Mouse (Mus musculus) embryonic facial prominence, embryonic 11.5 days (tissue): ENCODE measurements around the gene Slc1a3. TPM values are rescaled to one million over a fixed set of nuclear protein-coding genes. Genes with fewer than 3 reads are reported as not detected.
A peak's percentile ranks its signal among the peaks of the same experiment; 100 is the strongest.

Experiments
- ATAC-seq: fragments of 200-750 bp; cut with Nextera tagmentation; replicated peaks from 2 replicates; pipeline ENCODE4 v1.8.0; 2017; ENCODE audit warnings: low read depth; ENCODE audit not compliant: insufficient number of reproducible peaks, low FRiP score, low TSS enrichment
- DNase-seq: peaks from one replicate; pipeline ENCODE4 v3.0.0-alpha.2; 2015; ENCODE audit warnings: low spot score
- H3K27ac ChIP-seq: fragments of 300-500 bp; sonication (generic); replicated peaks from 2 replicates; pipeline ENCODE4 v1.5.1; 2014; ENCODE audit warnings: mild to moderate bottlenecking, low read depth, low read length, control low read depth
- H3K27me3 ChIP-seq: fragments of 300-500 bp; sonication (generic); 2 replicates; pipeline ENCODE4 v1.6.1; 2014; ENCODE audit warnings: mild to moderate bottlenecking, low read length, moderate library complexity, mixed read lengths; ENCODE audit not compliant: control insufficient read depth, insufficient read depth
- H3K36me3 ChIP-seq: fragments of 300-500 bp; sonication (generic); replicated peaks from 2 replicates; pipeline ENCODE4 v1.6.1; 2014; ENCODE audit warnings: low read depth, mild to moderate bottlenecking, low read length, moderate library complexity, mixed read lengths; ENCODE audit not compliant: control insufficient read depth, insufficient read depth
- H3K4me1 ChIP-seq: fragments of 300-500 bp; sonication (generic); 2 replicates; pipeline ENCODE4 v1.6.1; 2014; ENCODE audit warnings: low read length, mixed read lengths; ENCODE audit not compliant: control insufficient read depth, insufficient read depth
- H3K4me2 ChIP-seq: fragments of 300-500 bp; sonication (generic); 2 replicates; pipeline ENCODE4 v1.6.1; 2014; ENCODE audit warnings: low read depth, mild to moderate bottlenecking, control low read depth, low read length, moderate library complexity
- H3K4me3 ChIP-seq: fragments of 300-500 bp; sonication (generic); 2 replicates; pipeline ENCODE4 v1.5.1; 2014; ENCODE audit warnings: low read depth, low read length, control low read depth
- H3K9ac ChIP-seq: fragments of 300-500 bp; sonication (generic); replicated peaks from 2 replicates; pipeline ENCODE4 v1.6.1; 2014; ENCODE audit warnings: mild to moderate bottlenecking, control low read depth, low read length
- H3K9me3 ChIP-seq: fragments of 300-500 bp; sonication (generic); replicated peaks from 2 replicates; pipeline ENCODE4 v1.6.1; 2016; ENCODE audit warnings: mild to moderate bottlenecking, low read length, inconsistent platforms, mixed read lengths; ENCODE audit not compliant: control insufficient read depth
- WGBS: fragments of 180-500 bp; shearing (Covaris S2); extraction: QIAGEN DNeasy Blood & Tissue Kit; methylation state at CpG from one replicate; pipeline ENCODE4 v1.1.7; 2014; 5-methylcytosine and 5-hydroxymethylcytosine counted together
- polyA plus RNA-seq: library from polyadenylated mRNA; unstranded; fragments of >200 nt; fragmentation: Nextera tagmentation; extraction: Ambion mirVana; gene quantifications from 2 replicates; pipeline ENCODE4 v1.2.1, GENCODE M21; 2014

Gene Slc1a3
- polyA plus RNA-seq, 1 experiment from 2014 or later: 29.1 TPM

DNA sequence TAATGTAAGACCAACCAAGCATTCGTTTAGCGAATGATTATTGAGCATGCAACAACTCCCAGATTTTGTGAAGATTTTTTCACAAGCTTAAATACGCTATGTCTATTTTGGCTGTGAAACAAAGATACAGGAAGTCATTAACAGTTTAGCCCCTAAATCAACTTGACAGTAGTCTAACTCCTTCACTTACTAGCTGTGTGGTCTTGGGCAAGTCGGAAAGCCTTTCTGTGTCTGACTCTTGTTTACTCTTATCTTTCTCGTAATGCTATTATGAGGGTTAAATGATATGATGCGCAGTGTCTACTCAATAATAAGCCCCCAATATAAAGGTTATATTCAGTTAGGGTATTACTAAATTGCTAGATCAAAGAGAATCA lies 23.8 kb upstream of the Slc1a3 start:
- Histone ChIP-seq H3K27ac (no peak overlapping the region), H3K9ac (no peak overlapping the region), H3K4me1 (no peaks in the 10 kb centered on the region), H3K4me2 (no peak overlapping the region), H3K36me3 (no peaks in the 10 kb centered on the region), H3K27me3 (no peaks in the 10 kb centered on the region), H3K9me3 (no peaks in the 10 kb centered on the region), H3K4me3 (no peak overlapping the region)
- ATAC-seq (no peak), DNase-seq (no peak)
- 78% methylated on average over 6 of the region's 6 CpGs for WGBS

DNA sequence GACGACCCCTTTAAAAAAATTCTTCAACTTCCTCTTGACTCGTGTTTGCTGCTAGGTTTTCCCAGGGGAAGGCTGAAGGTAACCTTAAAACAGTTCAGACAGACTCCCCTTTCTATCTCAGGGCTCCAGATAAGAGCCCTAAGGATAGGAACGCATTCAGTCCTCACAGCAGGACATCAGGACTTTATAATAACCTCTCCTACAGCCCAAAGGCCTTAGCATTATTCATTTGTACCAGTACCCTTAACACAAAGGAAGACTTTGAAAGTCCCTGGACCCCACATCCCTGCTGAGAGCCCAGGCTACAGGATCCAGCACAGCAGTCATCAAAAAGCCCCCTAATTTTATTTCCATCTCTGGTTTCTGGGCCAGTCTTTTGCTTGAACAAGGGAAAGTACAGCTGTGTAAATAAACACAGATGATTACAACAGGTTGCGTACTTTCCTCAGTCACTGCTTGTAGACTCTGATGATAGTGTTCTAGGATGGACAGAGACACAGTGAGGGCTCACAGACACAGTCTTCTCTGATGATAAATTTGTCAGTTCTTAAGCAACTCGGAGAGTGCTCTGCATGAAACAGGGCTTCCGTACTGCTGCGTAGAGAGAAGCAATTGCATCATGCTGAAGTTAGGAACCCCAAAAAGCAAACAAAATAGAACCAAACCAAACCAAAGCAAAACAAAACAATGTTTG lies 23.3 kb upstream of the Slc1a3 start:
- H3K4me1 ChIP-seq: no peaks in the 10 kb centered on the region
- no peak overlapping the region for H3K27ac ChIP-seq
- no peaks in the 10 kb centered on the region for H3K36me3 ChIP-seq
- H3K9me3 ChIP-seq: no peaks in the 10 kb centered on the region
- H3K9ac ChIP-seq: no peak overlapping the region
- no peak overlapping the region for H3K4me3 ChIP-seq
- no peaks in the 10 kb centered on the region for H3K27me3 ChIP-seq
- 19% methylated on average over 7 of the region's 7 CpGs for WGBS
- DNase-seq: peak; percentile 43
- no peak for ATAC-seq
- H3K4me2 ChIP-seq: no peak overlapping the region

- no peak for DNase-seq
- H3K4me3 ChIP-seq: no peak overlapping the region
- no peak overlapping the region for H3K4me2 ChIP-seq
- no peak overlapping the region for H3K27ac ChIP-seq
- no peak for ATAC-seq
- no peaks in the 10 kb centered on the region for H3K27me3 ChIP-seq
- 93% methylated on average over 7 of the region's 7 CpGs for WGBS
- H3K36me3 ChIP-seq: no peaks in the 10 kb centered on the region
- no peaks in the 10 kb centered on the region for H3K4me1 ChIP-seq
- no peaks in the 10 kb centered on the region for H3K9me3 ChIP-seq
- no peak overlapping the region for H3K9ac ChIP-seq
These were observed 18.3 kb upstream of the Slc1a3 start for GRCm38 (mm10) chr15:8728861-8729260.

DNA sequence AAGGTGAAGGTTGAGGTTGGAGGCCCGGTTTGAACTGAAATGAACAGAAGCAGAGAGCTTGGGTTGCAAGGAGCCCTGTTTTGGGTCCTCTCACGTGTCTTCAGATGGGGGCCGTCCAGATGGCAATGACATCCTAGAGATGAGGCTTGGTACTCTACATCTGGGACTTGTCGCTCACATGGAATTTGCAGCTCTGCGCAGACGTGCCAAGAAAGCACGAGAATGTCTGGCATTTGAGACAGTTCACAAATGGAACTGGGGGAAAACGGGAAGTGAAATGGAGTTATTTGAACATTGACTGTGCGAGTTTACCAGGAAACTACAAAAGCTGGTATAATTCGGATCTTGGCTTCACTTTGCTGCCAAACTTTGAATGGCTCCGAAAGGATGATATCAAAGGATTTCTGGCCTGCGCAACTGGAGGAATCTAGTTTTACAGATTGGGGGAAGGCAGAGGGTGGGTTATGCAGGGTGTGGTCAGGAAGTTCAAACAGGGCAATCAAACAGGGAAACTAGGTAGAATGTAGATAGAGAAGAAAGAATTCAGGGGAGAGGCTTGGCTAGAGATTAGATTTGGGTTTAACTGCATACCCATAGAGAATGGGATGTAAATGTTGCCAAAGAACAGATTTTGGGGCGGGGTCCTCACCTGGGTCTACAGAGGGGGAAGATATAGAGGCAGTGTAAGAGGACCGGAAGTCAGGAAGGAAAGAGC lies 12.0 kb upstream of the Slc1a3 start:
- H3K9ac ChIP-seq: no peak overlapping the region
- no peaks in the 10 kb centered on the region for H3K4me1 ChIP-seq
- no peak overlapping the region for H3K4me3 ChIP-seq
- no peak overlapping the region for H3K4me2 ChIP-seq
- no peaks in the 10 kb centered on the region for H3K36me3 ChIP-seq
- no peaks in the 10 kb centered on the region for H3K9me3 ChIP-seq
- no peak overlapping the region for H3K27ac ChIP-seq
- WGBS: 88% methylated on average over 14 of the region's 14 CpGs
- no peaks in the 10 kb centered on the region for H3K27me3 ChIP-seq
- DNase-seq (no peak), ATAC-seq (no peak)

- Histone ChIP-seq H3K27me3 (no peaks in the 10 kb centered on the region), H3K4me3 (no peak overlapping the region), H3K9me3 (no peaks in the 10 kb centered on the region), H3K36me3 (no peaks in the 10 kb centered on the region), H3K4me2 (no peak overlapping the region), H3K27ac (no peak overlapping the region), H3K9ac (no peak overlapping the region), H3K4me1 (no peaks in the 10 kb centered on the region)
- WGBS: 90% methylated on average over 3 of the region's 3 CpGs
- ATAC-seq (no peak), DNase-seq (no peak)
These were observed 11.2 kb upstream of the Slc1a3 start for GRCm38 (mm10) chr15:8721746-8722145.

GRCm38 (mm10) chr15:8721005-8721404 lies 10.4 kb upstream of the Slc1a3 start:
- Histone ChIP-seq H3K36me3 (no peaks in the 10 kb centered on the region), H3K9me3 (no peaks in the 10 kb centered on the region), H3K4me1 (no peaks in the 10 kb centered on the region), H3K4me2 (no peak overlapping the region), H3K27me3 (no peaks in the 10 kb centered on the region), H3K27ac (no peak overlapping the region), H3K9ac (no peak overlapping the region), H3K4me3 (no peak overlapping the region)
- DNase-seq (no peak), ATAC-seq (no peak)
- 32% methylated on average over 3 of the region's 3 CpGs for WGBS

GRCm38 (mm10) chr15:8718496-8718895 lies 7.9 kb upstream of the Slc1a3 start:
- H3K4me3 ChIP-seq: no peak overlapping the region
- H3K9ac ChIP-seq: no peak overlapping the region
- no peaks in the 10 kb centered on the region for H3K9me3 ChIP-seq
- ATAC-seq (no peak), DNase-seq (no peak)
- no peak overlapping the region for H3K4me2 ChIP-seq
- 80% methylated on average over 3 of the region's 3 CpGs for WGBS
- H3K4me1 ChIP-seq: no peaks in the 10 kb centered on the region
- H3K27me3 ChIP-seq: no peaks in the 10 kb centered on the region
- H3K27ac ChIP-seq: no peak overlapping the region
- no peaks in the 10 kb centered on the region for H3K36me3 ChIP-seq

- Histone ChIP-seq H3K4me1 (no peaks in the 10 kb centered on the region), H3K4me2 (no peak overlapping the region), H3K27ac (no peak overlapping the region), H3K9ac (no peak overlapping the region), H3K4me3 (no peak overlapping the region), H3K36me3 (no peaks in the 10 kb centered on the region), H3K27me3 (no peaks in the 10 kb centered on the region), H3K9me3 (no peaks in the 10 kb centered on the region)
- DNase-seq (no peak), ATAC-seq (no peak)
- 49% methylated on average over 6 of the region's 6 CpGs for WGBS
These were observed 6.5 kb upstream of the Slc1a3 start for GRCm38 (mm10) chr15:8717021-8717571.
